In the genomic region with DNA sequence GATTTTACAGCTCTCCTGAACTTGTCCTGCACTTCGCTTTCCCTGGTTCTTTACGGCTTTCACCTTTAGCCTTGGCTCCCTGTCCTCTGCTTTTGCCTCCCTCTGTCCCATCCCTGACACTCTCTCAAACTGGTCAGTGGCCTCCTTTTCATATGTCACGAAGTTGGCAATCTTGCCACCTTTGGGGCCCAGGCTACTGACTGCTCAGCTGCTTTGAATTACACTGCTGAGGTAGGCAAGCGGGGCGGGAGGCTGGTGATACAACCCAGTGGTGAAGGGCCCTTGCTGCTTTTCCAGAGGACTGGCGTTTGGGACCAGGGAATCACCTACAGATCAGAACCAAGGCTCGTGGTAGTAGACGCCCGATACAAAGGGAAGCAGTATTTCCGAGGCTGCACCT, we compare ENCODE assay signal across 21 mouse cellular contexts. TPM values are rescaled to one million over a fixed set of nuclear protein-coding genes. Genes with fewer than 3 reads are reported as not detected.
A peak's percentile ranks its signal among the peaks of the same experiment; 100 is the strongest.
DNase-seq lines count a peak whose midpoint lies in the region; ATAC-seq and TF ChIP-seq lines count a peak whose summit lies in the region.
"Had no signal": no experiment of that assay in that cellular context is flagged by ENCODE, and none has a peak within 500 bp of the region (broad histone marks: within the 10 kb centered on the region; RNA-seq: fewer than 3 reads in every experiment).

No protein-coding gene starts in this region.

- ATAC-seq in heart, embryonic 12.5 days (ENCODE audit: insufficient number of reproducible peaks, low FRiP score): no peak
- ATAC-seq in midbrain, embryonic 13.5 days: no peak
- ATAC-seq in midbrain, postnatal 0 days (ENCODE audit: low FRiP score): no peak
- no peak for ATAC-seq in hindbrain, postnatal 0 days
- ATAC-seq in neural tube, embryonic 15.5 days (ENCODE audit: low FRiP score): no peak
- ATAC-seq: activated CD4-positive, CD25-positive, alpha-beta regulatory T cell, adult 4 months; CD4-positive, CD25-positive, alpha-beta regulatory T cell, adult 4 months; intestine, embryonic 16.5 days had no signal

- H3K27ac ChIP-seq in heart, embryonic 12.5 days (ENCODE audit: poor library complexity, severe bottlenecking): 0 out of 2 replicates have a peak overlapping the region, but pooled peaks have one; percentile 14
- H3K27ac ChIP-seq in midbrain, embryonic 13.5 days: peak overlapping the region; percentile 53; the same call in 1 of the 2 replicates
- no peak overlapping the region; the same call in 1 of the 2 replicates for H3K27ac ChIP-seq in midbrain, postnatal 0 days (ENCODE audit: low read depth, low read length)
- peak overlapping the region; percentile 62 for H3K27ac ChIP-seq in hindbrain, postnatal 0 days
- H3K27ac ChIP-seq in neural tube, embryonic 15.5 days (replicated peaks): peak overlapping the region; percentile 62

- DNase-seq in heart, postnatal 25 days (ENCODE audit: low spot score): no peak
- no peak for DNase-seq in midbrain, postnatal 0 days (ENCODE audit: low spot score)
- DNase-seq in hindbrain, postnatal 0 days (ENCODE audit: low spot score): no peak
- DNase-seq in lung, postnatal 25 days (ENCODE audit: low spot score): no peak
- no peak for DNase-seq in layer of hippocampus, adult 9-11 months
- DNase-seq: adrenal gland, postnatal 36 days; cerebellum, adult 9-11 months; embryo, embryonic 11 days; heart, adult 18-20 months; heart, postnatal 10 days; kidney, postnatal 10 days; lung, postnatal 4 days; right cerebral cortex, postnatal 25 days had no signal

- no peak for TF ChIP-seq CTCF in midbrain, postnatal 0 days (IDR thresholded peaks at IDR 0.05)
- no peak for TF ChIP-seq CTCF in hindbrain, postnatal 0 days (IDR thresholded peaks at IDR 0.05; ENCODE audit: low read depth)

- intact Hi-C loops in heart, postnatal 25 days (cut with DNase I): no loop called here

- H3K4me2 ChIP-seq in heart, embryonic 12.5 days: no peak overlapping the region
- H3K4me2 ChIP-seq in midbrain, embryonic 13.5 days (replicated peaks): 0 out of 2 replicates have a peak overlapping the region, but pooled peaks have one; percentile 5
- H3K4me2 ChIP-seq in midbrain, postnatal 0 days (ENCODE audit: low read depth, low read length, poor library complexity, severe bottlenecking): no peak overlapping the region
- peak overlapping the region; percentile 74 for H3K4me2 ChIP-seq in hindbrain, postnatal 0 days (ENCODE audit: low read depth, low read length)
- peak overlapping the region; percentile 20 for H3K4me2 ChIP-seq in neural tube, embryonic 15.5 days
- H3K4me2 ChIP-seq: midbrain, embryonic 11.5 days had no signal

- 84% methylated on average over 10 of the region's 10 CpGs for WGBS in heart, embryonic 12.5 days
- 88% methylated on average over 10 of the region's 10 CpGs for WGBS in midbrain, embryonic 13.5 days
- WGBS in midbrain, postnatal 0 days: 77% methylated on average over 10 of the region's 10 CpGs
- WGBS in hindbrain, postnatal 0 days: 76% methylated on average over 10 of the region's 10 CpGs
- 71% methylated on average over 10 of the region's 10 CpGs for WGBS in neural tube, embryonic 15.5 days

- H3K9me3 ChIP-seq in heart, embryonic 12.5 days (replicated peaks): no peaks in the 10 kb centered on the region
- H3K9me3 ChIP-seq in midbrain, embryonic 13.5 days: no peaks in the 10 kb centered on the region
- no peaks in the 10 kb centered on the region for H3K9me3 ChIP-seq in midbrain, postnatal 0 days (ENCODE audit: low read length)
- H3K9me3 ChIP-seq in hindbrain, postnatal 0 days (ENCODE audit: low read length): no peaks in the 10 kb centered on the region
- H3K9me3 ChIP-seq in neural tube, embryonic 15.5 days (replicated peaks): no peaks in the 10 kb centered on the region

- no peaks in the 10 kb centered on the region for H3K27me3 ChIP-seq in heart, embryonic 12.5 days (replicated peaks)
- H3K27me3 ChIP-seq in midbrain, embryonic 13.5 days: no peaks in the 10 kb centered on the region
- H3K27me3 ChIP-seq in midbrain, postnatal 0 days (ENCODE audit: insufficient read depth, low read length): no peaks in the 10 kb centered on the region
- no peaks in the 10 kb centered on the region for H3K27me3 ChIP-seq in hindbrain, postnatal 0 days (ENCODE audit: insufficient read depth, low read length)
- H3K27me3 ChIP-seq in neural tube, embryonic 15.5 days (replicated peaks): no peaks in the 10 kb centered on the region

- peak overlapping the region; percentile 14; the same call in 1 of the 2 replicates for H3K9ac ChIP-seq in heart, embryonic 12.5 days
- H3K9ac ChIP-seq in midbrain, embryonic 13.5 days (replicated peaks): peak overlapping the region; percentile 87
- no peak overlapping the region for H3K9ac ChIP-seq in midbrain, postnatal 0 days (replicated peaks; ENCODE audit: low read length, poor library complexity, severe bottlenecking)
- 0 out of 2 replicates have a peak overlapping the region, but pooled peaks have one; percentile 3 for H3K9ac ChIP-seq in hindbrain, postnatal 0 days (replicated peaks; ENCODE audit: low read length)
- H3K9ac ChIP-seq in neural tube, embryonic 15.5 days (replicated peaks): no peak overlapping the region

- peaks cover 25% of the 10 kb centered on the region for H3K36me3 ChIP-seq in heart, embryonic 12.5 days
- H3K36me3 ChIP-seq in midbrain, embryonic 13.5 days: peaks cover 19% of the 10 kb centered on the region; the same call in 1 of the 2 replicates
- no peaks in the 10 kb centered on the region; the same call in 1 of the 2 replicates for H3K36me3 ChIP-seq in midbrain, postnatal 0 days (ENCODE audit: insufficient read depth, low read length)
- no peaks in the 10 kb centered on the region; the same call in 1 of the 2 replicates for H3K36me3 ChIP-seq in hindbrain, postnatal 0 days (ENCODE audit: insufficient read depth, low read length)
- H3K36me3 ChIP-seq in neural tube, embryonic 15.5 days: peaks cover 20% of the 10 kb centered on the region

- H3K4me3 ChIP-seq in heart, embryonic 12.5 days: no peak overlapping the region
- H3K4me3 ChIP-seq in midbrain, embryonic 13.5 days (replicated peaks): no peak overlapping the region
- no peak overlapping the region for H3K4me3 ChIP-seq in midbrain, postnatal 0 days (ENCODE audit: low read depth, low read length)
- H3K4me3 ChIP-seq in hindbrain, postnatal 0 days (ENCODE audit: low read length): no peak overlapping the region
- H3K4me3 ChIP-seq in neural tube, embryonic 15.5 days (replicated peaks): no peak overlapping the region

- peaks cover 22% of the 10 kb centered on the region for H3K4me1 ChIP-seq in heart, embryonic 12.5 days (replicated peaks)
- peaks cover 31% of the 10 kb centered on the region for H3K4me1 ChIP-seq in midbrain, embryonic 13.5 days (replicated peaks)
- H3K4me1 ChIP-seq in midbrain, postnatal 0 days (ENCODE audit: insufficient read depth, low read length): peaks cover 8% of the 10 kb centered on the region; the same call in 1 of the 2 replicates
- peaks cover 21% of the 10 kb centered on the region for H3K4me1 ChIP-seq in hindbrain, postnatal 0 days (ENCODE audit: insufficient read depth, low read length)
- H3K4me1 ChIP-seq in neural tube, embryonic 15.5 days: peaks cover 38% of the 10 kb centered on the region

RNA-seq across cellular contexts. Expression of gene Tcf25, which starts 2.1 kb away (rescaled TPM):
- 172 TPM in 2 replicates for polyA plus RNA-seq in heart, embryonic 12.5 days (2016; fragmentation: Nextera tagmentation; extraction: Ambion mirVana)
- 100 to 1,000 TPM; 113 to 157 TPM for total RNA-seq in heart, postnatal 25 days (2021)
- polyA plus RNA-seq in midbrain, embryonic 13.5 days (2015; fragmentation: Nextera tagmentation; extraction: Ambion mirVana): 238 and 263 TPM in 2 replicates
- total RNA-seq in midbrain, postnatal 0 days (2014; rRNA removed): 538 and 541 TPM in 2 replicates
- 413 and 416 TPM in 2 replicates for polyA plus RNA-seq in midbrain, postnatal 0 days (2015; fragmentation: Nextera tagmentation; extraction: Ambion mirVana)
- total RNA-seq in hindbrain, postnatal 0 days (2014; rRNA removed): 540 and 551 TPM in 2 replicates
- polyA plus RNA-seq in hindbrain, postnatal 0 days (2015; fragmentation: Nextera tagmentation; extraction: Ambion mirVana): 407 and 411 TPM in 2 replicates
- 368 and 390 TPM in 2 replicates for polyA plus RNA-seq in neural tube, embryonic 15.5 days (2015; fragmentation: Nextera tagmentation; extraction: Ambion mirVana)

RNA-seq across cellular contexts. Expression of gene Mc1r, which starts 31.2 kb away (rescaled TPM):
- not detected in 2 replicates for polyA plus RNA-seq in heart, embryonic 12.5 days (2016; fragmentation: Nextera tagmentation; extraction: Ambion mirVana)
- not detected for total RNA-seq in heart, postnatal 25 days (2021)
- polyA plus RNA-seq in midbrain, embryonic 13.5 days (2015; fragmentation: Nextera tagmentation; extraction: Ambion mirVana): 0.17 and 0.31 TPM in 2 replicates
- total RNA-seq in midbrain, postnatal 0 days (2014; rRNA removed): 0.22 TPM in 1 of 2 replicates, not detected in the other
- 0.09 TPM in 1 of 2 replicates, not detected in the other for polyA plus RNA-seq in midbrain, postnatal 0 days (2015; fragmentation: Nextera tagmentation; extraction: Ambion mirVana)
- total RNA-seq in hindbrain, postnatal 0 days (2014; rRNA removed): not detected in 2 replicates
- 0.05 and 0.08 TPM in 2 replicates for polyA plus RNA-seq in hindbrain, postnatal 0 days (2015; fragmentation: Nextera tagmentation; extraction: Ambion mirVana)
- polyA plus RNA-seq in neural tube, embryonic 15.5 days (2015; fragmentation: Nextera tagmentation; extraction: Ambion mirVana): 0.20 and 0.22 TPM in 2 replicates
- total RNA-seq: adrenal gland, postnatal 36 days; heart, adult 18-20 months; heart, postnatal 10 days had no signal
- polyA plus RNA-seq: activated CD4-positive, CD25-positive, alpha-beta regulatory T cell, adult 4 months; intestine, embryonic 16.5 days; liver, embryonic 16.5 days had no signal

RNA-seq across cellular contexts. Expression of gene Tubb3, which starts 35.5 kb away (rescaled TPM):
- 7.6 and 9.1 TPM in 2 replicates for polyA plus RNA-seq in heart, embryonic 12.5 days (2016; fragmentation: Nextera tagmentation; extraction: Ambion mirVana)
- total RNA-seq in heart, postnatal 25 days (2021): under 1 TPM; 0.25 to 0.34 TPM
- polyA plus RNA-seq in midbrain, embryonic 13.5 days (2015; fragmentation: Nextera tagmentation; extraction: Ambion mirVana): 1,993 and 2,050 TPM in 2 replicates
- 3,827 and 3,963 TPM in 2 replicates for total RNA-seq in midbrain, postnatal 0 days (2014; rRNA removed)
- 1,921 and 2,058 TPM in 2 replicates for polyA plus RNA-seq in midbrain, postnatal 0 days (2015; fragmentation: Nextera tagmentation; extraction: Ambion mirVana)
- total RNA-seq in hindbrain, postnatal 0 days (2014; rRNA removed): 3,792 and 3,923 TPM in 2 replicates
- 1,431 and 1,610 TPM in 2 replicates for polyA plus RNA-seq in hindbrain, postnatal 0 days (2015; fragmentation: Nextera tagmentation; extraction: Ambion mirVana)
- 1,289 and 1,555 TPM in 2 replicates for polyA plus RNA-seq in neural tube, embryonic 15.5 days (2015; fragmentation: Nextera tagmentation; extraction: Ambion mirVana)

RNA-seq across cellular contexts. Expression of gene Spire2, which starts 43.2 kb away (rescaled TPM):
- 2.8 and 3.4 TPM in 2 replicates for polyA plus RNA-seq in heart, embryonic 12.5 days (2016; fragmentation: Nextera tagmentation; extraction: Ambion mirVana)
- total RNA-seq in heart, postnatal 25 days (2021): under 1 TPM; 0.10 to 0.20 TPM
- polyA plus RNA-seq in midbrain, embryonic 13.5 days (2015; fragmentation: Nextera tagmentation; extraction: Ambion mirVana): 31.8 and 38.7 TPM in 2 replicates
- 35.7 and 44.1 TPM in 2 replicates for total RNA-seq in midbrain, postnatal 0 days (2014; rRNA removed)
- polyA plus RNA-seq in midbrain, postnatal 0 days (2015; fragmentation: Nextera tagmentation; extraction: Ambion mirVana): 28.0 and 28.2 TPM in 2 replicates
- 34.0 and 34.5 TPM in 2 replicates for total RNA-seq in hindbrain, postnatal 0 days (2014; rRNA removed)
- polyA plus RNA-seq in hindbrain, postnatal 0 days (2015; fragmentation: Nextera tagmentation; extraction: Ambion mirVana): 24.7 and 25.4 TPM in 2 replicates
- 37.9 and 44.0 TPM in 2 replicates for polyA plus RNA-seq in neural tube, embryonic 15.5 days (2015; fragmentation: Nextera tagmentation; extraction: Ambion mirVana)
- polyA plus RNA-seq: activated CD4-positive, CD25-positive, alpha-beta regulatory T cell, adult 4 months; CD4-positive, CD25-positive, alpha-beta regulatory T cell, adult 4 months had no signal

RNA-seq across cellular contexts. Expression of gene Def8, which starts 47.6 kb away (rescaled TPM):
- polyA plus RNA-seq in heart, embryonic 12.5 days (2016; fragmentation: Nextera tagmentation; extraction: Ambion mirVana): 34.7 and 36.0 TPM in 2 replicates
- 10 to 100 TPM; 56.9 to 59.6 TPM for total RNA-seq in heart, postnatal 25 days (2021)
- 41.7 and 42.8 TPM in 2 replicates for polyA plus RNA-seq in midbrain, embryonic 13.5 days (2015; fragmentation: Nextera tagmentation; extraction: Ambion mirVana)
- total RNA-seq in midbrain, postnatal 0 days (2014; rRNA removed): 47.6 and 49.4 TPM in 2 replicates
- 36.4 and 39.4 TPM in 2 replicates for polyA plus RNA-seq in midbrain, postnatal 0 days (2015; fragmentation: Nextera tagmentation; extraction: Ambion mirVana)
- total RNA-seq in hindbrain, postnatal 0 days (2014; rRNA removed): 46.3 and 62.7 TPM in 2 replicates
- 37.9 and 38.8 TPM in 2 replicates for polyA plus RNA-seq in hindbrain, postnatal 0 days (2015; fragmentation: Nextera tagmentation; extraction: Ambion mirVana)
- polyA plus RNA-seq in neural tube, embryonic 15.5 days (2015; fragmentation: Nextera tagmentation; extraction: Ambion mirVana): 46.8 and 52.3 TPM in 2 replicates

Comparison
In these comparisons a context has a peak if more than half of its experiments do, and no peak if none do; other contexts are left out.
1. H3K4me2 ChIP-seq: peak in midbrain, embryonic 13.5 days (single experiment), hindbrain, postnatal 0 days (single experiment) and neural tube, embryonic 15.5 days (single experiment); none in heart, embryonic 12.5 days (single experiment) and midbrain, postnatal 0 days (single experiment).
2. H3K9ac ChIP-seq: peak in heart, embryonic 12.5 days (single experiment), midbrain, embryonic 13.5 days (single experiment) and hindbrain, postnatal 0 days (single experiment); none in midbrain, postnatal 0 days (single experiment) and neural tube, embryonic 15.5 days (single experiment).
3. RNA of gene Tubb3, which starts 35.5 kb away (polyA plus RNA-seq): 1,993 to 2,050 TPM in midbrain, embryonic 13.5 days, 1,921 to 2,058 TPM in midbrain, postnatal 0 days, 1,431 to 1,610 TPM in hindbrain, postnatal 0 days and 1,289 to 1,555 TPM in neural tube, embryonic 15.5 days; 7.6 to 9.1 TPM in heart, embryonic 12.5 days; every median in the first group is over 100 times any median in the second.